ENCODE assay signal across 8 mouse cellular contexts in the genomic region with DNA sequence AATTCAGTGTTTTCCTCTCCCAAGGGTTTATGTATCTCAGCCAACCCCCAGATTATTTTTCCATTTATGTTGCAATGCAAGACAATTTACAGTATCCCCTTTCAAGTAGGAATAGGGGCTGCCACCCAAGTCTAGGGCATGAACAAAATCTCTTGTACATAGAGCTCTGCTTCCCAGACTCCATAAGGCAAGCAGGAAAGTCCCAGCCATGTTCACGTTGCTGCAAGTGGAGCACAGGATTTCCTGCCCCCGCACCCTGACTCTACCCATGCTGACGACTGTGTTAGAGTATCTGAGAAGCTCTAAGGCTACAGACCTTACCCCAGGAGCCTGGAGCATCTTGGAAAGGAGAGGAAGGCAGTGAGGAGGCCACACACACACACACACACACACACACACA. TPM values are rescaled to one million over a fixed set of nuclear protein-coding genes. Genes with fewer than 3 reads are reported as not detected.
DNase-seq lines count a peak whose midpoint lies in the region; ATAC-seq and TF ChIP-seq lines count a peak whose summit lies in the region.

No protein-coding gene starts in this region.

- no peak for DNase-seq in kidney, postnatal 10 days
- no peak for DNase-seq in embryonic facial prominence, embryonic 10.5 days (ENCODE audit: low spot score)
- DNase-seq in hindbrain, embryonic 14.5 days (ENCODE audit: low spot score): no peak
- DNase-seq in midbrain, postnatal 0 days (ENCODE audit: low spot score): no peak
- no peak for DNase-seq in layer of hippocampus, postnatal 36 days
- no peak for DNase-seq in gastrocnemius, adult 18-20 months (ENCODE audit: low spot score)
- no peak for DNase-seq in gastrocnemius, postnatal 10 days

- H3K4me3 ChIP-seq in kidney, embryonic 16.5 days (ENCODE audit: low read length): no peak overlapping the region
- no peak overlapping the region for H3K4me3 ChIP-seq in embryonic facial prominence, embryonic 10.5 days
- H3K4me3 ChIP-seq in hindbrain, embryonic 14.5 days (replicated peaks; ENCODE audit: low read length): no peak overlapping the region
- H3K4me3 ChIP-seq in midbrain, postnatal 0 days (ENCODE audit: low read depth, low read length): no peak overlapping the region

- H3K9me3 ChIP-seq in kidney, embryonic 16.5 days (ENCODE audit: low read length): no peaks in the 10 kb centered on the region
- H3K9me3 ChIP-seq in embryonic facial prominence, embryonic 10.5 days: no peaks in the 10 kb centered on the region
- no peaks in the 10 kb centered on the region for H3K9me3 ChIP-seq in hindbrain, embryonic 14.5 days (ENCODE audit: control insufficient read depth, low read length)
- no peaks in the 10 kb centered on the region for H3K9me3 ChIP-seq in midbrain, postnatal 0 days (ENCODE audit: low read length)

- H3K4me1 ChIP-seq in kidney, embryonic 16.5 days (ENCODE audit: insufficient read depth, low read length): peaks cover 24% of the 10 kb centered on the region
- H3K4me1 ChIP-seq in embryonic facial prominence, embryonic 10.5 days: peaks cover 22% of the 10 kb centered on the region
- H3K4me1 ChIP-seq in hindbrain, embryonic 14.5 days (replicated peaks; ENCODE audit: control insufficient read depth, insufficient read depth, low read length): no peaks in the 10 kb centered on the region
- no peaks in the 10 kb centered on the region for H3K4me1 ChIP-seq in midbrain, postnatal 0 days (ENCODE audit: insufficient read depth, low read length)

- no peaks in the 10 kb centered on the region for H3K27me3 ChIP-seq in kidney, embryonic 16.5 days (ENCODE audit: insufficient read depth, low read length)
- H3K27me3 ChIP-seq in embryonic facial prominence, embryonic 10.5 days (replicated peaks; ENCODE audit: low read depth, poor library complexity, severe bottlenecking): 0 out of 2 replicates have a peak, but pooled peaks cover 1% of the 10 kb centered on the region
- no peaks in the 10 kb centered on the region for H3K27me3 ChIP-seq in hindbrain, embryonic 14.5 days (ENCODE audit: control insufficient read depth, insufficient read depth, low read length)
- H3K27me3 ChIP-seq in midbrain, postnatal 0 days (ENCODE audit: insufficient read depth, low read length): no peaks in the 10 kb centered on the region

- H3K36me3 ChIP-seq in kidney, embryonic 16.5 days (ENCODE audit: insufficient read depth, low read length): no peaks in the 10 kb centered on the region
- no peaks in the 10 kb centered on the region for H3K36me3 ChIP-seq in embryonic facial prominence, embryonic 10.5 days (replicated peaks)
- H3K36me3 ChIP-seq in hindbrain, embryonic 14.5 days (replicated peaks; ENCODE audit: control insufficient read depth, insufficient read depth): no peaks in the 10 kb centered on the region
- no peaks in the 10 kb centered on the region for H3K36me3 ChIP-seq in midbrain, postnatal 0 days (ENCODE audit: insufficient read depth, low read length)

- no peak for ATAC-seq in kidney, embryonic 16.5 days (ENCODE audit: low FRiP score, low TSS enrichment)
- no peak for ATAC-seq in hindbrain, embryonic 14.5 days (ENCODE audit: low FRiP score)
- ATAC-seq in midbrain, postnatal 0 days (ENCODE audit: low FRiP score): no peak

- no peak overlapping the region for H3K4me2 ChIP-seq in kidney, embryonic 16.5 days (replicated peaks; ENCODE audit: low read depth, low read length)
- no peak overlapping the region for H3K4me2 ChIP-seq in hindbrain, embryonic 14.5 days (replicated peaks)
- H3K4me2 ChIP-seq in midbrain, postnatal 0 days (ENCODE audit: low read depth, low read length, poor library complexity, severe bottlenecking): no peak overlapping the region

- no peak for TF ChIP-seq CTCF in midbrain, postnatal 0 days (IDR thresholded peaks at IDR 0.05)

- 49% methylated on average over 3 of the region's 3 CpGs for WGBS in kidney, embryonic 16.5 days
- 53% methylated on average over 3 of the region's 3 CpGs for WGBS in embryonic facial prominence, embryonic 10.5 days
- WGBS in hindbrain, embryonic 14.5 days: 74% methylated on average over 3 of the region's 3 CpGs
- WGBS in midbrain, postnatal 0 days: 56% methylated on average over 3 of the region's 3 CpGs

- peak overlapping the region; percentile 77 for H3K27ac ChIP-seq in kidney, embryonic 16.5 days (ENCODE audit: low read length)
- H3K27ac ChIP-seq in embryonic facial prominence, embryonic 10.5 days (replicated peaks): peak overlapping the region; percentile 79
- peak overlapping the region; percentile 57 for H3K27ac ChIP-seq in hindbrain, embryonic 14.5 days
- 0 out of 2 replicates have a peak overlapping the region, but pooled peaks have one; percentile 9 for H3K27ac ChIP-seq in midbrain, postnatal 0 days (ENCODE audit: low read depth, low read length)

- H3K9ac ChIP-seq in kidney, embryonic 16.5 days (replicated peaks; ENCODE audit: low read length): no peak overlapping the region
- no peak overlapping the region for H3K9ac ChIP-seq in hindbrain, embryonic 14.5 days
- H3K9ac ChIP-seq in midbrain, postnatal 0 days (replicated peaks; ENCODE audit: low read length, poor library complexity, severe bottlenecking): no peak overlapping the region

RNA-seq across cellular contexts. Expression of gene Traf3ip3, which starts 11.7 kb away (rescaled TPM):
- polyA plus RNA-seq in kidney, embryonic 16.5 days (2015; fragmentation: Nextera tagmentation; extraction: Ambion mirVana): 2.0 and 2.1 TPM in 2 replicates
- 0.71 and 0.88 TPM in 2 replicates for polyA plus RNA-seq in embryonic facial prominence, embryonic 10.5 days (2016; fragmentation: Nextera tagmentation; extraction: Ambion mirVana)
- polyA plus RNA-seq in hindbrain, embryonic 14.5 days (2014; fragmentation: Nextera tagmentation; extraction: Ambion mirVana): 2.1 TPM in 2 replicates
- total RNA-seq in midbrain, postnatal 0 days (2014; rRNA removed): 2.4 and 2.7 TPM in 2 replicates
- polyA plus RNA-seq in midbrain, postnatal 0 days (2015; fragmentation: Nextera tagmentation; extraction: Ambion mirVana): 1.3 and 1.9 TPM in 2 replicates
- total RNA-seq in layer of hippocampus, postnatal 36 days (2021): 1 to 10 TPM; 1.1 to 1.3 TPM
- 1 to 10 TPM in 1 of 2 experiments, under 1 TPM in 1; 0.55 to 1.9 TPM for total RNA-seq in gastrocnemius, adult 18-20 months (2021)
- total RNA-seq in gastrocnemius, postnatal 10 days (2021): 10 to 100 TPM; 20.9 to 24.1 TPM

RNA-seq across cellular contexts. Expression of gene Lamb3, which starts 17.7 kb away (rescaled TPM):
- 1.2 and 2.3 TPM in 2 replicates for polyA plus RNA-seq in kidney, embryonic 16.5 days (2015; fragmentation: Nextera tagmentation; extraction: Ambion mirVana)
- polyA plus RNA-seq in embryonic facial prominence, embryonic 10.5 days (2016; fragmentation: Nextera tagmentation; extraction: Ambion mirVana): 0.31 and 0.66 TPM in 2 replicates
- polyA plus RNA-seq in hindbrain, embryonic 14.5 days (2014; fragmentation: Nextera tagmentation; extraction: Ambion mirVana): 0.18 and 0.31 TPM in 2 replicates
- 0.66 and 0.82 TPM in 2 replicates for total RNA-seq in midbrain, postnatal 0 days (2014; rRNA removed)
- 1.1 and 1.4 TPM in 2 replicates for polyA plus RNA-seq in midbrain, postnatal 0 days (2015; fragmentation: Nextera tagmentation; extraction: Ambion mirVana)
- total RNA-seq in layer of hippocampus, postnatal 36 days (2021): 1 to 10 TPM in 1 of 2 experiments, under 1 TPM in 1; 0.56 to 2.8 TPM
- total RNA-seq in gastrocnemius, adult 18-20 months (2021): 1 to 10 TPM; 2.4 to 3.2 TPM
- total RNA-seq in gastrocnemius, postnatal 10 days (2021): 1 to 10 TPM; 1.2 to 2.0 TPM

RNA-seq across cellular contexts. Expression of gene A130010J15Rik, which starts 21.9 kb away (rescaled TPM):
- polyA plus RNA-seq in kidney, embryonic 16.5 days (2015; fragmentation: Nextera tagmentation; extraction: Ambion mirVana): 16.1 and 17.1 TPM in 2 replicates
- polyA plus RNA-seq in embryonic facial prominence, embryonic 10.5 days (2016; fragmentation: Nextera tagmentation; extraction: Ambion mirVana): 16.4 and 18.0 TPM in 2 replicates
- polyA plus RNA-seq in hindbrain, embryonic 14.5 days (2014; fragmentation: Nextera tagmentation; extraction: Ambion mirVana): 11.1 and 11.4 TPM in 2 replicates
- total RNA-seq in midbrain, postnatal 0 days (2014; rRNA removed): 10.5 and 19.5 TPM in 2 replicates
- polyA plus RNA-seq in midbrain, postnatal 0 days (2015; fragmentation: Nextera tagmentation; extraction: Ambion mirVana): 10.0 and 10.1 TPM in 2 replicates
- 1 to 10 TPM; 4.4 to 5.6 TPM for total RNA-seq in layer of hippocampus, postnatal 36 days (2021)
- total RNA-seq in gastrocnemius, adult 18-20 months (2021): 1 to 10 TPM; 2.9 to 3.9 TPM
- 1 to 10 TPM; 3.8 to 5.3 TPM for total RNA-seq in gastrocnemius, postnatal 10 days (2021)

RNA-seq across cellular contexts. Expression of gene Irf6, which starts 36.9 kb away (rescaled TPM):
- 18.2 and 18.6 TPM in 2 replicates for polyA plus RNA-seq in kidney, embryonic 16.5 days (2015; fragmentation: Nextera tagmentation; extraction: Ambion mirVana)
- polyA plus RNA-seq in embryonic facial prominence, embryonic 10.5 days (2016; fragmentation: Nextera tagmentation; extraction: Ambion mirVana): 9.0 and 11.1 TPM in 2 replicates
- 0.63 and 1.0 TPM in 2 replicates for polyA plus RNA-seq in hindbrain, embryonic 14.5 days (2014; fragmentation: Nextera tagmentation; extraction: Ambion mirVana)
- total RNA-seq in midbrain, postnatal 0 days (2014; rRNA removed): 0.71 and 1.2 TPM in 2 replicates
- polyA plus RNA-seq in midbrain, postnatal 0 days (2015; fragmentation: Nextera tagmentation; extraction: Ambion mirVana): 0.77 and 0.94 TPM in 2 replicates
- total RNA-seq in layer of hippocampus, postnatal 36 days (2021): under 1 TPM; 0.42 to 0.96 TPM
- total RNA-seq in gastrocnemius, adult 18-20 months (2021): under 1 TPM; 0.53 to 0.88 TPM
- total RNA-seq in gastrocnemius, postnatal 10 days (2021): 1 to 10 TPM; 2.7 to 2.8 TPM

RNA-seq across cellular contexts. Expression of gene Diexf, which starts 59.7 kb away (rescaled TPM):
- polyA plus RNA-seq in kidney, embryonic 16.5 days (2015; fragmentation: Nextera tagmentation; extraction: Ambion mirVana): 10.0 and 10.3 TPM in 2 replicates
- 10.2 and 10.6 TPM in 2 replicates for polyA plus RNA-seq in embryonic facial prominence, embryonic 10.5 days (2016; fragmentation: Nextera tagmentation; extraction: Ambion mirVana)
- 8.0 and 8.4 TPM in 2 replicates for polyA plus RNA-seq in hindbrain, embryonic 14.5 days (2014; fragmentation: Nextera tagmentation; extraction: Ambion mirVana)
- total RNA-seq in midbrain, postnatal 0 days (2014; rRNA removed): 14.4 and 15.5 TPM in 2 replicates
- 3.4 and 3.9 TPM in 2 replicates for polyA plus RNA-seq in midbrain, postnatal 0 days (2015; fragmentation: Nextera tagmentation; extraction: Ambion mirVana)
- 10 to 100 TPM; 23.4 to 27.5 TPM for total RNA-seq in layer of hippocampus, postnatal 36 days (2021)
- total RNA-seq in gastrocnemius, adult 18-20 months (2021): 1 to 10 TPM; 6.5 to 6.7 TPM
- 10 to 100 TPM in 1 of 2 experiments, 1 to 10 TPM in 1; 9.2 to 12.9 TPM for total RNA-seq in gastrocnemius, postnatal 10 days (2021)

Comparison
In these comparisons a context has a peak if more than half of its experiments do, and no peak if none do; other contexts are left out.
1. H3K27ac ChIP-seq: peak in every context shown above with its lines; median percentile 79 in embryonic facial prominence, embryonic 10.5 days; 77 in kidney, embryonic 16.5 days; 57 in hindbrain, embryonic 14.5 days; 9 in midbrain, postnatal 0 days.